In genomic region chr8:84200652-84201544, GRCm38 (mm10) we compare ENCODE assay signal across 7 mouse cellular contexts. TPM values are rescaled to one million over a fixed set of nuclear protein-coding genes. Genes with fewer than 3 reads are reported as not detected.
DNase-seq lines count a peak whose midpoint lies in the region; ATAC-seq and TF ChIP-seq lines count a peak whose summit lies in the region.

No protein-coding gene starts in this region.

- peaks cover 79% of the 10 kb centered on the region for H3K4me1 ChIP-seq in G1E (ENCODE audit: insufficient read depth, low read depth, low read length)
- peaks cover 58% of the 10 kb centered on the region for H3K4me1 ChIP-seq in intestine, embryonic 14.5 days (replicated peaks; ENCODE audit: control insufficient read depth, insufficient read depth, low read length)
- H3K4me1 ChIP-seq in liver, embryonic 14.5 days (replicated peaks; ENCODE audit: control insufficient read depth in 2 of 2, insufficient read depth in 2 of 2, low read length in 1 of 2), result peaks cover 3 to 29% of the 10 kb centered on the region in 2 experiments
- H3K4me1 ChIP-seq in neural tube, embryonic 11.5 days (ENCODE audit: control insufficient read depth, insufficient read depth, low read length), result peaks cover 31% of the 10 kb centered on the region

- peak; percentile 63 for DNase-seq in G1E (ENCODE audit: low spot score)
- DNase-seq in adrenal gland, postnatal 25 days, result peak; percentile 88
- DNase-seq in gastrocnemius, postnatal 25 days, result peak; percentile 89
- peak; percentile 80 for DNase-seq in intestine, embryonic 14.5 days (ENCODE audit: low spot score)
- DNase-seq in liver, embryonic 14.5 days (ENCODE audit: low read depth in 3 of 3, low spot score in 3 of 3), result no peak
- DNase-seq in neural tube, embryonic 11.5 days (ENCODE audit: low spot score), result peak; percentile 59
- peak; percentile 95 for DNase-seq in urinary bladder, adult 2 months (ENCODE audit: low spot score)

- H3K9ac ChIP-seq in intestine, embryonic 14.5 days (ENCODE audit: low read length), result peak overlapping the region; percentile 82
- H3K9ac ChIP-seq in liver, embryonic 14.5 days (replicated peaks), result peak overlapping the region; percentile 59
- H3K9ac ChIP-seq in neural tube, embryonic 11.5 days (ENCODE audit: low read length), result peak overlapping the region; percentile 64

- H3K4me2 ChIP-seq in intestine, embryonic 14.5 days (ENCODE audit: low read length), result peak overlapping the region; percentile 95
- H3K4me2 ChIP-seq in liver, embryonic 14.5 days (ENCODE audit: low read depth), result peak overlapping the region; percentile 66
- H3K4me2 ChIP-seq in neural tube, embryonic 11.5 days (ENCODE audit: low read depth), result peak overlapping the region; percentile 88

- no peak for ATAC-seq in G1E (ENCODE audit: extremely low read depth, insufficient number of reproducible peaks, low FRiP score, poor library complexity, severe bottlenecking)
- ATAC-seq in intestine, embryonic 14.5 days (replicated peaks; ENCODE audit: low FRiP score, low TSS enrichment, low read depth), result peak; percentile 20; the same call in 1 of the 2 replicates
- 0 out of 2 replicates have a peak, but pooled peaks have one; percentile 9 for ATAC-seq in liver, embryonic 14.5 days (ENCODE audit: insufficient read depth)
- ATAC-seq in neural tube, embryonic 11.5 days (ENCODE audit: insufficient read depth, low FRiP score, low TSS enrichment), result no peak

- peaks cover 39% of the 10 kb centered on the region for H3K36me3 ChIP-seq in G1E (replicated peaks)
- peaks cover 7% of the 10 kb centered on the region; the same call in 1 of the 2 replicates for H3K36me3 ChIP-seq in intestine, embryonic 14.5 days (ENCODE audit: control insufficient read depth, insufficient read depth, low read length)
- H3K36me3 ChIP-seq in liver, embryonic 14.5 days (replicated peaks; ENCODE audit: control insufficient read depth, insufficient read depth, low read depth), result no peaks in the 10 kb centered on the region
- no peaks in the 10 kb centered on the region for H3K36me3 ChIP-seq in neural tube, embryonic 11.5 days (ENCODE audit: control insufficient read depth, insufficient read depth, low read length)

- peak overlapping the region; percentile 89 for H3K4me3 ChIP-seq in G1E (ENCODE audit: low read depth, low read length)
- peak overlapping the region; percentile 71 for H3K4me3 ChIP-seq in intestine, embryonic 14.5 days (ENCODE audit: low read depth, low read length)
- H3K4me3 ChIP-seq in liver, embryonic 14.5 days (ENCODE audit: insufficient read depth in 1 of 2, low read depth in 2 of 2, low read length in 2 of 2), result peak overlapping the region; percentile 57 to 58
- H3K4me3 ChIP-seq in neural tube, embryonic 11.5 days (ENCODE audit: low read depth, low read length), result peak overlapping the region; percentile 43

- no peak for TF ChIP-seq CTCF in G1E (IDR thresholded peaks at IDR 0.05; ENCODE audit: low read depth, low read length)
- TF ChIP-seq CTCF in liver, embryonic 14.5 days (IDR thresholded peaks at IDR 0.05; ENCODE audit: low read depth), result no peak

- no peaks in the 10 kb centered on the region for H3K27me3 ChIP-seq in G1E (ENCODE audit: insufficient read depth, low read length)
- no peaks in the 10 kb centered on the region for H3K27me3 ChIP-seq in intestine, embryonic 14.5 days (replicated peaks; ENCODE audit: control insufficient read depth, insufficient read depth, low read length)
- peaks cover 21% of the 10 kb centered on the region for H3K27me3 ChIP-seq in liver, embryonic 14.5 days (ENCODE audit: control insufficient read depth, insufficient read depth, low read length)
- H3K27me3 ChIP-seq in neural tube, embryonic 11.5 days (ENCODE audit: control insufficient read depth, insufficient read depth, low read length), result no peaks in the 10 kb centered on the region

- WGBS in intestine, embryonic 14.5 days, result 5% methylated on average over 38 of the region's 70 CpGs
- 2% methylated on average over 69 of the region's 70 CpGs for WGBS in liver, embryonic 14.5 days (ENCODE audit: insufficient replicate concordance)
- WGBS in neural tube, embryonic 11.5 days, result 10% methylated on average over 51 of the region's 70 CpGs

- peak overlapping the region; percentile 99 for H3K27ac ChIP-seq in intestine, embryonic 14.5 days (ENCODE audit: low read depth)
- no peak overlapping the region for H3K27ac ChIP-seq in liver, embryonic 14.5 days
- H3K27ac ChIP-seq in neural tube, embryonic 11.5 days (ENCODE audit: low read depth, low read length), result 0 out of 2 replicates have a peak overlapping the region, but pooled peaks have one; percentile 6

- H3K9me3 ChIP-seq in G1E (replicated peaks), result no peaks in the 10 kb centered on the region
- no peaks in the 10 kb centered on the region for H3K9me3 ChIP-seq in intestine, embryonic 14.5 days (ENCODE audit: control insufficient read depth, low read length)
- H3K9me3 ChIP-seq in liver, embryonic 14.5 days (ENCODE audit: control insufficient read depth, low read length), result no peaks in the 10 kb centered on the region
- no peaks in the 10 kb centered on the region for H3K9me3 ChIP-seq in neural tube, embryonic 11.5 days (ENCODE audit: control insufficient read depth, low read length)

- no peak for TF ChIP-seq EP300 in liver, embryonic 14.5 days (IDR thresholded peaks at IDR 0.05; ENCODE audit: low read depth)

RNA-seq across cellular contexts. Expression of gene Nanos3, which starts 15.9 kb away (rescaled TPM):
- total RNA-seq in G1E (2014; fragmentation: Nextera tagmentation) (not detected in 2 replicates), G1E (2017) (not detected in 2 replicates)
- 0.19 TPM in 1 of 2 replicates, not detected in the other for polyA plus RNA-seq in G1E (2012)
- total RNA-seq in adrenal gland, postnatal 25 days (2021), result 1.3 TPM in 1 of 2 replicates, not detected in the other
- total RNA-seq in gastrocnemius, postnatal 25 days (2021), result not detected
- 4.1 and 4.4 TPM in 2 replicates for polyA plus RNA-seq in intestine, embryonic 14.5 days (2014; fragmentation: Nextera tagmentation; extraction: Ambion mirVana)
- 0.12 TPM in 1 of 2 replicates, not detected in the other for polyA plus RNA-seq in liver, embryonic 14.5 days (2012; rRNA removed)
- not detected in 2 replicates for polyA plus RNA-seq in liver, embryonic 14.5 days (2014; fragmentation: Nextera tagmentation; extraction: Ambion mirVana)
- 6.2 TPM in 2 replicates for polyA plus RNA-seq in neural tube, embryonic 11.5 days (2014; fragmentation: Nextera tagmentation; extraction: Ambion mirVana)
- polyA plus RNA-seq in urinary bladder, adult 2 months (2012; rRNA removed), result 0.13 TPM in 1 of 2 replicates, not detected in the other

RNA-seq across cellular contexts. Expression of gene Zswim4, which starts 36.0 kb away (rescaled TPM):
- total RNA-seq in G1E (2014; fragmentation: Nextera tagmentation) (8.5 and 9.7 TPM in 2 replicates), G1E (2017) (5.7 and 7.3 TPM in 2 replicates)
- 14.6 and 19.0 TPM in 2 replicates for polyA plus RNA-seq in G1E (2012)
- 41.3 and 44.1 TPM in 2 replicates for total RNA-seq in adrenal gland, postnatal 25 days (2021)
- total RNA-seq in gastrocnemius, postnatal 25 days (2021), result 1 to 10 TPM; 6.2 to 6.3 TPM
- 10.9 and 11.5 TPM in 2 replicates for polyA plus RNA-seq in intestine, embryonic 14.5 days (2014; fragmentation: Nextera tagmentation; extraction: Ambion mirVana)
- polyA plus RNA-seq in liver, embryonic 14.5 days (2012; rRNA removed), result 1.9 and 2.1 TPM in 2 replicates
- polyA plus RNA-seq in liver, embryonic 14.5 days (2014; fragmentation: Nextera tagmentation; extraction: Ambion mirVana), result 0.74 and 1.4 TPM in 2 replicates
- polyA plus RNA-seq in neural tube, embryonic 11.5 days (2014; fragmentation: Nextera tagmentation; extraction: Ambion mirVana), result 34.9 and 35.5 TPM in 2 replicates
- polyA plus RNA-seq in urinary bladder, adult 2 months (2012; rRNA removed), result 8.6 and 9.2 TPM in 2 replicates

RNA-seq across cellular contexts. Expression of gene D8Ertd738e, which starts 48.6 kb away (rescaled TPM):
- 106 and 132 TPM in 2 replicates for total RNA-seq in G1E (2014; fragmentation: Nextera tagmentation)
- 197 and 232 TPM in 2 replicates for total RNA-seq in G1E (2017)
- polyA plus RNA-seq in G1E (2012), result 257 and 291 TPM in 2 replicates
- total RNA-seq in adrenal gland, postnatal 25 days (2021), result 261 and 266 TPM in 2 replicates
- total RNA-seq in gastrocnemius, postnatal 25 days (2021), result 100 to 1,000 TPM; 174 to 185 TPM
- 377 and 380 TPM in 2 replicates for polyA plus RNA-seq in intestine, embryonic 14.5 days (2014; fragmentation: Nextera tagmentation; extraction: Ambion mirVana)
- 95.7 and 127 TPM in 2 replicates for polyA plus RNA-seq in liver, embryonic 14.5 days (2012; rRNA removed)
- 261 and 262 TPM in 2 replicates for polyA plus RNA-seq in liver, embryonic 14.5 days (2014; fragmentation: Nextera tagmentation; extraction: Ambion mirVana)
- 301 and 323 TPM in 2 replicates for polyA plus RNA-seq in neural tube, embryonic 11.5 days (2014; fragmentation: Nextera tagmentation; extraction: Ambion mirVana)
- polyA plus RNA-seq in urinary bladder, adult 2 months (2012; rRNA removed), result 183 and 196 TPM in 2 replicates

RNA-seq across cellular contexts. Expression of gene 4930432K21Rik, which starts 53.1 kb away (rescaled TPM):
- 0.34 TPM in 1 of 2 replicates, not detected in the other for total RNA-seq in G1E (2014; fragmentation: Nextera tagmentation)
- 0.55 and 0.58 TPM in 2 replicates for total RNA-seq in G1E (2017)
- 0.08 and 0.11 TPM in 2 replicates for polyA plus RNA-seq in G1E (2012)
- total RNA-seq in adrenal gland, postnatal 25 days (2021), result 0.73 and 1.4 TPM in 2 replicates
- not detected for total RNA-seq in gastrocnemius, postnatal 25 days (2021)
- polyA plus RNA-seq in intestine, embryonic 14.5 days (2014; fragmentation: Nextera tagmentation; extraction: Ambion mirVana), result 0.48 and 0.92 TPM in 2 replicates
- 0.15 and 0.19 TPM in 2 replicates for polyA plus RNA-seq in liver, embryonic 14.5 days (2012; rRNA removed)
- polyA plus RNA-seq in liver, embryonic 14.5 days (2014; fragmentation: Nextera tagmentation; extraction: Ambion mirVana), result 0.25 TPM in 1 of 2 replicates, not detected in the other
- polyA plus RNA-seq in neural tube, embryonic 11.5 days (2014; fragmentation: Nextera tagmentation; extraction: Ambion mirVana), result 1.0 and 1.3 TPM in 2 replicates
- 0.62 and 0.74 TPM in 2 replicates for polyA plus RNA-seq in urinary bladder, adult 2 months (2012; rRNA removed)

RNA-seq across cellular contexts. Expression of gene Cc2d1a, which starts 53.2 kb away (rescaled TPM):
- total RNA-seq in G1E (2014; fragmentation: Nextera tagmentation) (7.9 and 9.6 TPM in 2 replicates), G1E (2017) (4.8 and 5.1 TPM in 2 replicates)
- polyA plus RNA-seq in G1E (2012), result 21.3 and 25.5 TPM in 2 replicates
- total RNA-seq in adrenal gland, postnatal 25 days (2021), result 31.4 and 34.9 TPM in 2 replicates
- 10 to 100 TPM; 13.7 to 13.8 TPM for total RNA-seq in gastrocnemius, postnatal 25 days (2021)
- polyA plus RNA-seq in intestine, embryonic 14.5 days (2014; fragmentation: Nextera tagmentation; extraction: Ambion mirVana), result 17.4 and 19.5 TPM in 2 replicates
- polyA plus RNA-seq in liver, embryonic 14.5 days (2012; rRNA removed), result 3.0 and 3.4 TPM in 2 replicates
- 2.3 and 3.6 TPM in 2 replicates for polyA plus RNA-seq in liver, embryonic 14.5 days (2014; fragmentation: Nextera tagmentation; extraction: Ambion mirVana)
- 11.2 and 12.4 TPM in 2 replicates for polyA plus RNA-seq in neural tube, embryonic 11.5 days (2014; fragmentation: Nextera tagmentation; extraction: Ambion mirVana)
- 18.5 and 22.3 TPM in 2 replicates for polyA plus RNA-seq in urinary bladder, adult 2 months (2012; rRNA removed)

Comparison
In these comparisons a context has a peak if more than half of its experiments do, and no peak if none do; other contexts are left out.
1. ATAC-seq: peak in intestine, embryonic 14.5 days (single experiment) and liver, embryonic 14.5 days (single experiment); none in G1E (single experiment) and neural tube, embryonic 11.5 days (single experiment).
2. DNase-seq: peak in G1E (single experiment), adrenal gland, postnatal 25 days (single experiment), gastrocnemius, postnatal 25 days (single experiment), intestine, embryonic 14.5 days (single experiment), neural tube, embryonic 11.5 days (single experiment) and urinary bladder, adult 2 months (single experiment); none in liver, embryonic 14.5 days (0 of 3).
3. Peak in every context shown above with its lines, with median percentiles within 50 percentile points of each other: H3K4me3 ChIP-seq, H3K4me2 ChIP-seq and H3K9ac ChIP-seq.